Mouse (Mus musculus) heart, postnatal 0 days (tissue): ENCODE measurements at regions not wholly inside any gene's neighbourhood (a gene's known extent, or its start where the extent isn't known, plus 50 kb on each side); places are given as distances from the start of the nearest gene placed in this dataset.

Experiments used
- ATAC-seq: fragments of 200-750 bp; cut with Nextera tagmentation; 2 replicates; pipeline ENCODE4 v1.8.0; 2017; ENCODE audit warnings: low read depth, moderate number of reproducible peaks, moderate library complexity; ENCODE audit not compliant: insufficient read depth
- DNase-seq: peaks from one replicate; pipeline ENCODE4 v3.0.0-alpha.2; 2016; ENCODE audit warnings: low spot score
- H3K27ac ChIP-seq: fragments of 300-500 bp; sonication (generic); 2 replicates; pipeline ENCODE4 v1.5.1; 2014; ENCODE audit warnings: low read depth, mild to moderate bottlenecking
- H3K27me3 ChIP-seq: fragments of 300-500 bp; sonication (generic); 2 replicates; pipeline ENCODE4 v1.6.1; 2014; ENCODE audit warnings: low read length, mixed read lengths; ENCODE audit not compliant: control insufficient read depth, insufficient read depth
- H3K36me3 ChIP-seq: fragments of 300-500 bp; sonication (generic); replicated peaks from 2 replicates; pipeline ENCODE4 v1.6.1; 2014; ENCODE audit warnings: low read length, mixed read lengths; ENCODE audit not compliant: control insufficient read depth, insufficient read depth
- H3K4me1 ChIP-seq: fragments of 300-500 bp; sonication (generic); 2 replicates; pipeline ENCODE4 v1.6.1; 2014; ENCODE audit warnings: antibody characterized with exemption; ENCODE audit not compliant: control insufficient read depth, insufficient read depth
- H3K4me2 ChIP-seq: fragments of 300-500 bp; sonication (generic); 2 replicates; pipeline ENCODE4 v1.6.1; 2014; ENCODE audit warnings: low read depth, mild to moderate bottlenecking, low read length, moderate library complexity
- H3K4me3 ChIP-seq: fragments of 300-500 bp; sonication (generic); 2 replicates; pipeline ENCODE4 v1.5.1; 2014; ENCODE audit warnings: low read depth, low read length
- H3K9ac ChIP-seq: fragments of 300-500 bp; sonication (generic); replicated peaks from 2 replicates; pipeline ENCODE4 v1.6.1; 2014; ENCODE audit warnings: low read depth, low read length, mixed read lengths
- H3K9me3 ChIP-seq: fragments of 300-500 bp; sonication (generic); replicated peaks from 2 replicates; pipeline ENCODE4 v1.6.1; 2016; ENCODE audit warnings: low read length; ENCODE audit not compliant: control insufficient read depth
- CTCF ChIP-seq: IDR thresholded peaks from 2 replicates; pipeline ENCODE4 v1.5.1; 2016; ENCODE audit warnings: antibody characterized with exemption, control low read depth, low read depth
- EP300 ChIP-seq: IDR thresholded peaks from 2 replicates; pipeline ENCODE4 v1.6.1; 2016; ENCODE audit warnings: antibody characterized with exemption, low read depth
- WGBS: fragments of 180-500 bp; shearing (Covaris S2); extraction: QIAGEN DNeasy Blood & Tissue Kit; methylation state at CpG from one replicate; pipeline ENCODE4 v1.1.7; 2014; 5-methylcytosine and 5-hydroxymethylcytosine counted together

DNA sequence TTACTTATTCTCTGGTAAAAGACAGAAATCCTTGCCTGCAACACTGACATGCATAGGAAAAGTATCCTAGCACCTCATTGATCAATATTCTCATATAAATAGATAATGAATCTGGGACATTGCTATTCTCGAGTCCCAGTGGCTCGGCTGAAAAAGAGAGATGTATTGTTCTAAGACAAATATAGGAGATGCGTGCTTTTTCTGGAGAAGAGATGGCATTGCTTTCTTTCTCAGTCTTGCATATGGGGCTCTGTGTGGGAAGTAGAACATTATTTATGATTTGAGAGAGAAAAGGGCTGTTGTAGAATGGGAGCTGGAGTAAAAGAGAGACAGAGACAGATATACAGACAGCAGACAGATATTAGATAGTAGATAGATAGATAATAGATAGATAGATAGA, 527.4 kb downstream of the Btbd3 start:
- H3K27me3 ChIP-seq = no peaks in the 10 kb centered on the region
- no peak for DNase-seq
- no peak overlapping the region for H3K9ac ChIP-seq
- no peaks in the 10 kb centered on the region for H3K9me3 ChIP-seq
- no peak for TF ChIP-seq EP300
- no peak for TF ChIP-seq CTCF
- no peaks in the 10 kb centered on the region for H3K36me3 ChIP-seq
- H3K27ac ChIP-seq = no peak overlapping the region
- H3K4me1 ChIP-seq = no peaks in the 10 kb centered on the region
- ATAC-seq = no peak
- WGBS = 70% methylated on average over 3 of the region's 3 CpGs
- no peak overlapping the region for H3K4me3 ChIP-seq
- no peak overlapping the region for H3K4me2 ChIP-seq

DNA sequence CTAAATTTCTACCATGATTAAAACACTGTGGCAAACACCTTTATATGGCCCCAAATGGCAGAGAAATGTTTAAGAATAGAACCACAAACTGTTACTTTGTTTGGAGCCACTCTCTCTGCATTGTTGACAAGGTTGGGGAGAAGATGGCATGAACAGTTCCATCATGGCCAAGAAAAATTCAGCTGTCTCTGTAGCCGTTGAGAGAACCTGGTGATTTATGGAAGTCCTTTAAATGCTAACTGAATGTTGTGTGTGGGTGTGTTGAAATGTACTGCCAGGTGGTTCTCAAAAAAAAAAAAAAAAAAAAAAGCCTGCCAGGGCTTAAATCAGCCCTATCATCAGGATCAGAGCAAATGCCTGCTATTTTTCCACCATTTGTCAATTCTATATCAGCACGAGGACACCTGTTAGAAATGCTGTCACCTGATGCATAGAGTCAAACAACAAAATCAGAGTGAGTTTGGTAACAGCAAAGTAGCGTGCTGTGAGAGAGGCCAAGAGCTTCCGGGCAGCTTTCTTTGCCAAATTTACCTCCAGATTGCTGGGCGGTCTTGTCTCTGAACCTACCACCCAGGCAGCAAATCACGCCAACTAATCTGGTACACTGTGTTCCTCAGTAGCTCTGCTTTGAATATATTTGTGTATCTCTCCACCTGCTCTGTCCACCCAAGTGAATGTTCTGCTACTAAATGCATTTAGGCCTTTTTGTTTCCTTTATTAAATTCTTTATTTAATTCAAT, 536.5 kb downstream of the Btbd3 start:
- Histone ChIP-seq H3K4me1 (no peaks in the 10 kb centered on the region), H3K4me2 (no peak overlapping the region), H3K27me3 (no peaks in the 10 kb centered on the region), H3K4me3 (no peak overlapping the region), H3K9ac (no peak overlapping the region), H3K9me3 (no peaks in the 10 kb centered on the region), H3K27ac (no peak overlapping the region), H3K36me3 (no peaks in the 10 kb centered on the region)
- ATAC-seq (no peak), DNase-seq (no peak)
- WGBS = 66% methylated on average over 6 of the region's 6 CpGs
- TF ChIP-seq CTCF = no peak
- TF ChIP-seq EP300 = no peak

DNA sequence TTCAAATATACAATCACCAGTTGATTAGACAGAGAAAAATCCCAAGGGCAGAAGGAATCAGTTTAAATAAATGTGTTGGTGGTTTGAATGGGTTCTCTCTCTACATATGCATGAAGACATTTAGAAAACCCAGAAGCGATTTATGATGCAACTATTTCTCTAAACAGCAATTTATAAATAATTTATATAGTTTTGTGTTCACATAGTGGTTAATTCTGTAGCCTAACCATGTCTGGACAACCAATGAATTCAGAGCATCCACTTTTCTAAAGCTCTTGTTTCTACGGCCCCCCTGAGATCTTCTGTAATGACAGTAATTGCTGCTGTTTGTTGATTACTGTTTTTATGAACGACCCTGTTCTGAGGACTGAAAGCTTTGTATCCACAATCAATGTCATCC, 549.8 kb downstream of the Btbd3 start:
- 75% methylated on average over 3 of the region's 3 CpGs for WGBS
- no peak for DNase-seq
- no peak overlapping the region for H3K4me3 ChIP-seq
- H3K27me3 ChIP-seq = no peaks in the 10 kb centered on the region
- no peak overlapping the region for H3K9ac ChIP-seq
- no peaks in the 10 kb centered on the region for H3K9me3 ChIP-seq
- H3K4me2 ChIP-seq = no peak overlapping the region
- TF ChIP-seq EP300 (no peak), CTCF (no peak)
- no peak overlapping the region for H3K27ac ChIP-seq
- no peaks in the 10 kb centered on the region for H3K4me1 ChIP-seq
- H3K36me3 ChIP-seq = no peaks in the 10 kb centered on the region
- no peak for ATAC-seq

DNA sequence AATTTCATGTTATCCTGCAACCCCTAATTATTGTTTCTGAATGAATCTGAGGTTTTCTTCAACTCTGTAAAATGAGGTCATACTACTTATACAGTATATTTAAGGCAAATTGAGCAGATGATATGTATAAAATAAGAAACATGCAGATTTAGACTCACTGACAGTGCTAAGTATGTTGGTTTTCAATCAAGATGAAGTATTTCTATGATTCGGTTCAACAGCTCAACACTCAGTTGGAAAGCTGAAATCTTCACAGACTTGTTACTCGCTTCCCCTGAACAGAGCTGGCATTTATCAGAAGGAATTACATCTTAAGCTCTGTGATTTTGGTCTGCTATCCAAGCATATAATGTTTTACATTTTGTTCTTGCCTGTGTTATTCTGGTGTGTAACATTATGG, 553.4 kb downstream of the Btbd3 start:
- TF ChIP-seq CTCF (no peak), EP300 (no peak)
- Histone ChIP-seq H3K9me3 (no peaks in the 10 kb centered on the region), H3K4me1 (no peaks in the 10 kb centered on the region), H3K9ac (no peak overlapping the region), H3K4me2 (no peak overlapping the region), H3K4me3 (no peak overlapping the region), H3K27ac (no peak overlapping the region), H3K36me3 (no peaks in the 10 kb centered on the region), H3K27me3 (no peaks in the 10 kb centered on the region)
- WGBS = 74% methylated on average over 2 of the region's 2 CpGs
- no peak for DNase-seq
- ATAC-seq = no peak

DNA sequence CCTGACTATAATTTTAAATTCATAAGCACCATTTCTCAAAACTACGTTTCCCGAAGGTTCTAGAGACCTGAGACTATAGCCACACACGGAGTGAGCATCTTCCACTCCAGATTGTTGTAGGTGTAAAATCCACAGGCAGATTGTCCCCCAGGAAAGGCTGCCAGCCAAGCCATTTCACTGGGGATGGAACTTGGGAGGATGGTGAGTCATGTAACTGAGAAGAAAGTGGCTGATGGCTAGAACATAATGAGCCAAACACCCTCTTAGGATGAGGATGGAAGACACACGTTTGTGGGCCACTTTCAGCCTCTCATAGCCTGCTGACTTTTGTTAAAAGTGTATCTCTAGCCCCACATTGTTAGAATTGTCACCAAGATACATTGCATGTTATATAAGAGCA, 564.1 kb downstream of the Btbd3 start:
- H3K4me3 ChIP-seq = no peak overlapping the region
- no peaks in the 10 kb centered on the region for H3K36me3 ChIP-seq
- ATAC-seq = no peak
- WGBS = 71% methylated on average over 4 of the region's 4 CpGs
- H3K4me2 ChIP-seq = no peak overlapping the region
- TF ChIP-seq CTCF (no peak), EP300 (no peak)
- no peaks in the 10 kb centered on the region for H3K4me1 ChIP-seq
- DNase-seq = no peak
- no peaks in the 10 kb centered on the region for H3K27me3 ChIP-seq
- H3K9me3 ChIP-seq = no peaks in the 10 kb centered on the region
- no peak overlapping the region for H3K27ac ChIP-seq
- H3K9ac ChIP-seq = no peak overlapping the region

DNA sequence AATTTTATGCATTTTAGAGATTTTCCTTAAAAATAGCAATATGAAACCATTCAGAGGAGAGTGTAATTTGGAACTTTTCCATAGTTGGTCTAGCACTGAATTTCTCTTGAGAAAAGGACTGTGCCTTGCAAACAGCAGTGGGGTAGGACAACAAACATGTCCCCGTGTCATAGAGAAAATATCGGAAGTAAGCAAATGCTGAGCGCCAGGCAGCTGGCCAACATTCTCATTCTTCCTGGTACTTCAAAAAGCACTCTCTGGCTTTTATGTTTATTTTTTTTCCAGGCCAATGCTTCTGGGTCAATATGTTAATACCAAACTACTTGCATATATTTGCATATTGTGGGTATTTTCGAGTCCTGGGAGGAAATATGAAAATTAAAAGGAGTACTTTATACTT, 568.5 kb downstream of the Btbd3 start:
- no peaks in the 10 kb centered on the region for H3K36me3 ChIP-seq
- no peak overlapping the region for H3K9ac ChIP-seq
- H3K27ac ChIP-seq = no peak overlapping the region
- no peaks in the 10 kb centered on the region for H3K27me3 ChIP-seq
- H3K4me3 ChIP-seq = no peak overlapping the region
- TF ChIP-seq CTCF (no peak), EP300 (no peak)
- DNase-seq = no peak
- WGBS = 64% methylated on average over 4 of the region's 4 CpGs
- H3K9me3 ChIP-seq = no peaks in the 10 kb centered on the region
- H3K4me2 ChIP-seq = no peak overlapping the region
- no peak for ATAC-seq
- H3K4me1 ChIP-seq = no peaks in the 10 kb centered on the region
